Mouse (Mus musculus): ENCODE results near the gene Slc5a4b. TPM values are rescaled to one million over a fixed set of nuclear protein-coding genes. Genes with fewer than 3 reads are reported as not detected.
"Not testable (repeated sequence)": the region's sequence is repeated elsewhere in the genome, so short reads cannot be mapped to it uniquely, and the experiment has no call there.

The Slc5a4b gene
- polyA plus RNA-seq, 1 experiment from 2014 or later = not detected

DNA sequence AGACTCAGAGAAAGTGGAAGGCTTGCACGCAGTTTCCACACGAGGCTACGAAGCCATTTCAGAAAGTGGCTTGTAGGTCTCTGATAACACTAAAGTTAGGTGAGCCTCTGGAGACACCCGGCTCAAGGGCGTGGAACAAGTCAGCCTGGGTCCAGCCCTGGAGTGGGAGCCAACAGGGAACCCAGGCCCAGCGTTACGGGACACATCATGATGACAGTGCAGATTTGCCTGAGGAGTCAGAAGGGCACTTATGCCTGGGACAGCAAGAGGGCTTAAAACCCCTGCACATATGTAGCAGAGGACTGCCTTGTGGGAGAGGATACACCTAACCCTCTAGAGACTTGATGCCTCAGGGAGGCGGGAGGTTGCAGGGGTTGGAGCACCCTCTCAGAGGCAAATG, 14.2 kb downstream of the Slc5a4b start:
- Histone ChIP-seq H3K27me3 (no peaks in the 10 kb centered on the region), H3K4me2 (no peak overlapping the region), H3K36me3 (no peaks in the 10 kb centered on the region), H3K4me1 (replicated peaks) (no peaks in the 10 kb centered on the region), H3K9me3 (no peaks in the 10 kb centered on the region), H3K9ac (no peak overlapping the region), H3K27ac (replicated peaks) (no peak overlapping the region), H3K4me3 (no peak overlapping the region)
- ATAC-seq (ENCODE audit: low read depth) = no peak
- 92% methylated on average over 8 of the region's 8 CpGs for WGBS

- H3K4me3 ChIP-seq; H3K9me3 ChIP-seq; H3K27me3 ChIP-seq; ATAC-seq (ENCODE audit: low read depth); H3K27ac ChIP-seq (replicated peaks); H3K9ac ChIP-seq; H3K4me1 ChIP-seq (replicated peaks); H3K36me3 ChIP-seq; H3K4me2 ChIP-seq: not testable (repeated sequence)
- 92% methylated on average over 2 of the region's 2 CpGs for WGBS
These were observed 33.8 kb downstream of the Slc5a4b start for GRCm38 (mm10) chr10:76077008-76077407.

DNA sequence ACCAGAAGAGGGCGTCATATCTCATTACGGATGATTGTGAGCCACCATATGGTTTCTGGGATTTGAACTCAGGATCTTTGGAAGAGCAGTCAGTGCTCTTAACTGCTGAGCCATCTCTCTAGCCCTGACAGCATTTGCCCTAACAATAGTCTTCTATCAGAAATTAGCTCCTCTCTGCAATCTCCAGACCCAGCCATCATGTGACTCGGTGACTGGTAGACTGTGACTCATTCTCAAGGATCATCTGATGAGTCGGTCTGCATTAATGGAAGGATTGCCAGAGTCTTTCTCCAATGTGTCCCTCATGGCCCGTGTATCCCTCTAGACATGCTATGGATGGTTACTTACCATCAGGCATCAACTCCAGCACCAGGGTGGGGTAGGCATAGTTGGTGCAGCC, 38.7 kb downstream of the Slc5a4b start:
- H3K4me2 ChIP-seq; ATAC-seq (ENCODE audit: low read depth); H3K4me1 ChIP-seq (replicated peaks); H3K36me3 ChIP-seq; H3K9ac ChIP-seq; H3K27ac ChIP-seq (replicated peaks); H3K4me3 ChIP-seq; H3K9me3 ChIP-seq; H3K27me3 ChIP-seq: not testable (repeated sequence)
- WGBS = 98% methylated on average over 5 of the region's 5 CpGs

DNA sequence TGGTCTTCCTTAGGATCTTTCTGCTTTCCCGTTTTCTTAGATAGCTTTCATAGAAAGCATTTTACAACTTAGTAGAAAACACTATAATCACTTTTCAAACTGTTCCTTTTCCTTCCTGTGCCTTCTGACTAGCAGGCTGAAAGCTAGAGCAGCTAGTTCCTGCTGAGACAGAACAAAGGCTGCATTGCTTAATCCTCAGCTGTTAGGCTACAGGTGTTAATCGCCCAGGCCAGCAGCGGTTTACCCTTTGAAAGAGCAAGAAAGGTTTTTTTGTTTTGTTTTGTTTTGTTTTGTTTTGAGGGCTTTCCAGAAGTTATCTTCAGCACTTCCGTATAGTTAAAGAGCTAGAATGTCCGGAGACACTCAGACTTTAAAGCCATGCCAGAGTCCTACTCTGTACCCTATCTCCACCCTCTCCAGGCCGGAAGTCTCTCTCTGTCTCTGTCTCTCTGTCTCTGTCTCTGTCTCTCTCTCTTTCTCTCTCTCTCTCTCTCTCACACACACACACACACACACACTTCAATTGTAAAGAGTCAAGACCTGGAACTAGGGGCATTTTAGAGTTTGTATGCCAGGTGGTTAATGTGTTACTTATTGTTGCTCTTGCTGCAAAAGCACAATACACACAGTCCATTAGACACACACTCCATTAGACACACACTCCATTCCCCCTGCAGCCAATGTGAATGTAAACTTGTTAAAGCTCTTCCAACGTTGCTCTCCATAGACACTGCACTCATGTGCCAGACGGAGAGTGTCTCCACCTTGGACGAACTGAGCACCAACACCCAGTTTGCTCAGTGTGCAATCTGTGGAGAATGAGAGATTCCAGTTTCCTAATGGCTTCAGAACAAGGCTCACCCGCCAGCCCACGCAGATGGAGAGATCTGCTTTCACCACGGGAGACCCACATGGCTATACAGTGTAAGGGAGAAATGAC, 42.8 kb downstream of the Slc5a4b start:
- no peaks in the 10 kb centered on the region for H3K27me3 ChIP-seq
- WGBS = 14% methylated on average over 12 of the region's 12 CpGs
- no peaks in the 10 kb centered on the region for H3K36me3 ChIP-seq
- no peak overlapping the region for H3K4me2 ChIP-seq
- peak; percentile 63 for ATAC-seq (ENCODE audit: low read depth)
- H3K27ac ChIP-seq (replicated peaks) = no peak overlapping the region
- H3K4me3 ChIP-seq = no peak overlapping the region
- no peak overlapping the region for H3K9ac ChIP-seq
- H3K4me1 ChIP-seq (replicated peaks) = no peaks in the 10 kb centered on the region; the same call in 1 of the 2 replicates
- no peaks in the 10 kb centered on the region for H3K9me3 ChIP-seq

GRCm38 (mm10) chr10:76062439-76062838, 48.3 kb downstream of the Slc5a4b start:
- Histone ChIP-seq H3K27ac (replicated peaks) (no peak overlapping the region), H3K4me1 (replicated peaks) (no peaks in the 10 kb centered on the region; the same call in 1 of the 2 replicates), H3K9me3 (no peaks in the 10 kb centered on the region), H3K4me2 (no peak overlapping the region), H3K4me3 (no peak overlapping the region), H3K27me3 (no peaks in the 10 kb centered on the region), H3K9ac (no peak overlapping the region), H3K36me3 (no peaks in the 10 kb centered on the region)
- 89% methylated on average over 5 of the region's 5 CpGs for WGBS
- no peak for ATAC-seq (ENCODE audit: low read depth)

DNA sequence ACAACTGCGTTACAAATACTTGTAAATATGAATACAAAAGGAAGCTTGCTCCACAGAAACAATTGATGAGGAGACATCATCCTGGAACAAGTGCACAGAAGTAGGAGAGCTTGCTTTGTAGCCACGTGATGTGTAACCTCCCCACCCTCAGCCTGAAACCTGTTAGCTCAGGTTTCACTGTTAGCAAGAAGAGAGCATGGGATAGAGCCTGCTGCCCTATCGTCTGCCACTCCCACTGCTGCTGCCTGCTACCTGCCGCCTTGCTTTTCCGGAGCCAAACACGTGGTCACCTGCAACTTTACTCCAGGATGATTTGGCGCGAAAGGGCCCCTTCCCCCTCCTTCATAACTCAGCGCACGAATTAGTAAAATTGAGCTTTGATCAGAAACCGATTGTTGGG, 58.9 kb downstream of the Slc5a4b start:
- H3K9ac ChIP-seq = no peak overlapping the region

GRCm38 (mm10) chr10:76048967-76049366, 61.8 kb downstream of the Slc5a4b start:
- Histone ChIP-seq H3K9ac (no peak overlapping the region), H3K27ac (replicated peaks) (no peak overlapping the region), H3K9me3 (no peaks in the 10 kb centered on the region), H3K4me3 (no peak overlapping the region), H3K4me2 (no peak overlapping the region), H3K36me3 (peaks cover 5% of the 10 kb centered on the region; the same call in 1 of the 2 replicates), H3K27me3 (no peaks in the 10 kb centered on the region), H3K4me1 (replicated peaks) (no peaks in the 10 kb centered on the region)
- no peak for ATAC-seq (ENCODE audit: low read depth)
- WGBS = 70% methylated on average over 6 of the region's 6 CpGs

More for the DNA sequence above, 58.9 kb downstream of the Slc5a4b start:
- Histone ChIP-seq H3K27me3 (no peaks in the 10 kb centered on the region), H3K4me3 (no peak overlapping the region), H3K9me3 (no peaks in the 10 kb centered on the region), H3K4me2 (no peak overlapping the region), H3K27ac (replicated peaks) (no peak overlapping the region), H3K4me1 (replicated peaks) (no peaks in the 10 kb centered on the region), H3K36me3 (no peaks in the 10 kb centered on the region)
- ATAC-seq (ENCODE audit: low read depth) = no peak
- WGBS = 82% methylated on average over 11 of the region's 11 CpGs

DNA sequence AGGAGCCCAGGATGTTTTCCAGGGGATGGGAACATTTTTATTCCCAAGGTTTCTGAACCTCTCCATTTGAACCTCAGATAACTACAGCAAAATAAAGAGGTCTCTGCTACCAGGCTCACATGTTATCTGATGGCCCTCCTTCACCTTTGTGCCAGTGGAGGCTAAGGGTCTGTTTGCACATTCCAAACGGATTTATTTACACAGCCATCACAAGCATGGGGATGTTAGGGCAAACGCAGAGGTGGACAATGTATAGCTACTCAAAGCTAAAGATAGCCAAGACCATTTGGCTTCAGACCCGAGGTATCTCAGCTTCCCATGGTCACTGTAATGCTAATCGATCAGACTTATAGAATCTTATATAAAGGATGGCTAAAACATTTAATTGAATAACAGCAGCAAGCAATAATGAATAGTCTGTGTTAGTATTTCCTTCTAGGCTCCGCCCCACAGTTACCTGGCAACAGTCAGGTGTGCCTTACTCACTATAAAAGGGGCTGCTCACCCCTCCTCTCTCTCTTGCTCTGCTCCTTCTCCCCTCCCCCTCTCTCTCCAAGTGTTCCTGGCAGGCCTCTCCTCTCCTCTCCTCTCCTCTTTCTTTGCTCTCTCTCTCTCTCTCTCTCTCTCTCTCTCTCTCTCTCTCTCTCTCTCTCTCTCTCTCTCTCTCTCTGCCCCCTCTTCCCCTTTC, 63.4 kb downstream of the Slc5a4b start:
- Histone ChIP-seq H3K4me1 (replicated peaks) (no peaks in the 10 kb centered on the region), H3K27ac (replicated peaks) (no peak overlapping the region), H3K9ac (no peak overlapping the region), H3K36me3 (peaks cover 17% of the 10 kb centered on the region), H3K9me3 (no peaks in the 10 kb centered on the region), H3K4me3 (no peak overlapping the region), H3K4me2 (no peak overlapping the region), H3K27me3 (no peaks in the 10 kb centered on the region)
- no peak for ATAC-seq (ENCODE audit: low read depth)
- 56% methylated on average over 5 of the region's 5 CpGs for WGBS

DNA sequence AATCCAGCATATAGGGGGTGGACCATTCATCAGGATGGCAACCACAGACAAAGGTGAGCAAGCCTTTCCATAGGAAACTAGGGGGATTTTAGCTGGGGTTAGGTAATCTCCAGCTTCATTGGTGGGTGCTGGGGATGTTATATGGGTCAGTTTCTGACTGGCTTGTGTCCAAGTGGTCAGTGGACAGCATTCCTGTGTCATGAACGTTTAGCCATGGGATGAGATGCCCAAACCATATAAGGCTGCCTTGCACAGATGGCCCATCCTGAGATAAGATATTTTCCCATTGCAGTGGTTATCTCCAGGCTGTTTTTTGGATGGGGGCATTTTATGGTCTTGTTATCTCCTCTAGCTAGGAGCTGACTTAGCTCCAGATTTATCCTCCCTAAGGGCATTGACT, 64.0 kb downstream of the Slc5a4b start:
- no peaks in the 10 kb centered on the region for H3K4me1 ChIP-seq (replicated peaks)

DNA sequence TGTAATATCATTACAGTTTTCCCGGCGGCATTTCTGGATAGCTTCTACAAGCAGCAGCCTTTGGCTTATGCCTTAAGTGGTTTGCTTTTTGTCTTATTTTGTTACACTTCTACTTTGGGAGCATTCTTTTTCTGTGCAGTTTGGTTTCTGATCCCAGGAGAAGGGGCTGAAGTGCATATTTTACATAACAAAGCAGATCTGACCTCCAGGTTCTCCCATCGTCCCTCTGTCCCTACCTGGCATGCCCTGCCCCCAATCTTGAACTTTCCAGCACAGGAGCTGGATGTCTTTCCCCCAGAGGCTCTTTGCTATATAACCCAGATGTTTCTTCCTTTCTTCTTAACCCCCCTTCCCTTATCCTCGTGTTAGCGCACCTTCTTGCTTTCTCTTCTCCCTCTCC, 65.4 kb downstream of the Slc5a4b start:
- H3K4me2 ChIP-seq = no peak overlapping the region
- H3K9me3 ChIP-seq = no peaks in the 10 kb centered on the region
- no peak overlapping the region for H3K27ac ChIP-seq (replicated peaks)
- no peak for ATAC-seq (ENCODE audit: low read depth)
- WGBS = 47% methylated on average over 5 of the region's 5 CpGs
- no peaks in the 10 kb centered on the region for H3K4me1 ChIP-seq (replicated peaks)
- no peak overlapping the region for H3K9ac ChIP-seq
- H3K27me3 ChIP-seq = no peaks in the 10 kb centered on the region
- H3K4me3 ChIP-seq = no peak overlapping the region
- peaks cover 30% of the 10 kb centered on the region for H3K36me3 ChIP-seq

More for the DNA sequence above, 64.0 kb downstream of the Slc5a4b start:
- H3K27ac ChIP-seq (replicated peaks) = no peak overlapping the region
- H3K27me3 ChIP-seq = no peaks in the 10 kb centered on the region
- H3K4me3 ChIP-seq = no peak overlapping the region
- no peak for ATAC-seq (ENCODE audit: low read depth)
- H3K4me2 ChIP-seq = no peak overlapping the region
- WGBS = 81% methylated on average over 1 of the region's 1 CpGs
- H3K9me3 ChIP-seq = no peaks in the 10 kb centered on the region
- H3K9ac ChIP-seq = no peak overlapping the region
- peaks cover 17% of the 10 kb centered on the region for H3K36me3 ChIP-seq

DNA sequence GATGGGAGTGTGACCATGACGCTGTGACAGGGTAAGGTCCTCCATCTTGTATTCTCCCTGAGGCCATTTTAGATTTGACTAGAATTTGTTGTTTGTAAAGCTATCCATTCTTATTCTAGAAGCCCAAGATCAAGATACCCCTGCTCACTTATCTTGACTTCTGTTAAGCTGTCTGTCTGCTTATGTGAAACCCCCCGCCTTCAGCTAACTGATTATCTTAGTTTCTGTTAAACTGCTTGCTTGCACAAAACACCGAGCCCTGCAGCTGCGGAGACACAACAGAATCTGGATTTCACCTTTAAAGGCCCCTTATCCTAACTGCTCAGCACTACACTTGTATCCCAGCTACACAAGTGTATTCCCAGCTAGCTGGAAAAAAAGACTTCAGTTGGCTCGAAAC, 73.8 kb downstream of the Slc5a4b start:
- Histone ChIP-seq H3K9me3 (0 out of 2 replicates have a peak, but pooled peaks cover 2% of the 10 kb centered on the region), H3K36me3 (peaks cover 63% of the 10 kb centered on the region), H3K9ac (no peak overlapping the region), H3K4me3 (no peak overlapping the region), H3K4me1 (replicated peaks) (peaks cover 15% of the 10 kb centered on the region), H3K4me2 (no peak overlapping the region), H3K27me3 (no peaks in the 10 kb centered on the region), H3K27ac (replicated peaks) (no peak overlapping the region)
- no peak for ATAC-seq (ENCODE audit: low read depth)
- 96% methylated on average over 5 of the region's 5 CpGs for WGBS

DNA sequence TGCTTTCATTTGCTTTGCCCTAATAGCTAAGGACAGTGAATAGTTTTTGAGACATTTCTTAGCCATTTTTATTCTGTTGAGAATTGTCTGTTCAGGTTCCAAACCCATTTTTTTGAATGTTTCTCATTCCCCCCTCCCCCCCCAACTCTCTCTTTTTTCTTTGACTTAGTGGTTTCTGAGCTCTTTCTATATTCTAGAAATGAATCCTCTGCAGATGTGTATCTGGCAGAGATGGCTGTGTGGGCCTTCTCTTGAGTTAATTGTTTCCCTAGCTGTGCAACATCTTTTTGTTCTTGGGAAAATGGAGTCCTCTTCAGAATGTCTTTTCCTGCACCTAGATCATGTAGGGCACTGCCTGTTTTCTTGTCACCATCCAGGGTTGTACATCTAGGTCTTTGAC, 75.5 kb downstream of the Slc5a4b start:
- Histone ChIP-seq H3K27ac (replicated peaks) (no peak overlapping the region), H3K4me2 (no peak overlapping the region), H3K27me3 (no peaks in the 10 kb centered on the region), H3K9ac (no peak overlapping the region), H3K36me3 (peaks cover 50% of the 10 kb centered on the region), H3K4me3 (no peak overlapping the region), H3K9me3 (0 out of 2 replicates have a peak, but pooled peaks cover 2% of the 10 kb centered on the region), H3K4me1 (replicated peaks) (peaks cover 18% of the 10 kb centered on the region)
- no peak for ATAC-seq (ENCODE audit: low read depth)
